Mouse (Mus musculus): ENCODE results near the gene Supt5. TPM values are rescaled to one million over a fixed set of nuclear protein-coding genes. Genes with fewer than 3 reads are reported as not detected.
A peak's percentile ranks its signal among the peaks of the same experiment; 100 is the strongest.

Gene Supt5
- polyA plus RNA-seq, 1 experiment from 2014 or later = 47.9 TPM

DNA sequence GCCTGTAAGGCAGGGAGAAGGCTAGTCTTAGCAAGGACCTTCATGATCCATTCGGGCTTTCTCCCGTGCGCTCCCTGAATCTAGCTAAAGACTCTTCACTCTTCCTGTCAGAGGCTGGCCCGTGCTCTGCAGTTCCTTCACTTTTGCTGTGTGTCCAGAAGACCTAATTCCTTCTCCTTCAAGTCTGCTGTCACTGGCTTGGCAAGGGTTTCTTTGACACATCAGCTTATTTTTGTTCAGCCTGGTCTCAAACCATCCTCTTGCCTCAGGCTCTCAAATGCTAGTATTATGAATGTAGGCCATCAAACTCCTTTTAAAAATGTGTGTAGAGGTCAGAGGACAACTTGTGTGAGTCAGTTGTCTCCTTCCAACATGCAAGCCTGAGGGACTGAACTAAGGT, 45.1 kb upstream of the Supt5 start:
- Histone ChIP-seq H3K36me3 (ENCODE audit: control insufficient read depth, insufficient read depth, low read length) (peaks cover 26% of the 10 kb centered on the region), H3K9ac (ENCODE audit: low read length) (no peak overlapping the region), H3K4me1 (ENCODE audit: control insufficient read depth in 2 of 2, insufficient read depth in 2 of 2, low read length in 2 of 2) (peaks cover 36 to 44% of the 10 kb centered on the region in 2 experiments), H3K4me2 (ENCODE audit: low read length) (no peak overlapping the region), H3K9me3 (ENCODE audit: control insufficient read depth, low read length) (no peaks in the 10 kb centered on the region), H3K27ac (replicated peaks in 1 of 2; ENCODE audit: control insufficient read depth in 1 of 2, insufficient read depth in 1 of 2, low read depth in 2 of 2, low read length in 2 of 2) (peak overlapping the region; percentile 97 to 100), H3K27me3 (ENCODE audit: control insufficient read depth, insufficient read depth, low read length) (no peaks in the 10 kb centered on the region), H3K4me3 (ENCODE audit: control insufficient read depth in 1 of 2, insufficient read depth in 1 of 2, low read depth in 1 of 2, low read length in 2 of 2) (no peak overlapping the region)
- ATAC-seq (ENCODE audit: insufficient number of reproducible peaks, insufficient read depth, low FRiP score, low read depth) = no peak
- WGBS = 59% methylated on average over 4 of the region's 4 CpGs

GRCm38 (mm10) chr7:28382981-28383396, 44.4 kb upstream of the Supt5 start:
- Histone ChIP-seq H3K27me3 (ENCODE audit: control insufficient read depth, insufficient read depth, low read length) (no peaks in the 10 kb centered on the region), H3K4me3 (ENCODE audit: control insufficient read depth in 1 of 2, insufficient read depth in 1 of 2, low read depth in 1 of 2, low read length in 2 of 2) (peak overlapping the region in 1 of 2 experiments; percentile 41; a peak in 2 of 4 replicates), H3K4me2 (ENCODE audit: low read length) (peak overlapping the region; percentile 76), H3K36me3 (ENCODE audit: control insufficient read depth, insufficient read depth, low read length) (peaks cover 20% of the 10 kb centered on the region), H3K9me3 (ENCODE audit: control insufficient read depth, low read length) (no peaks in the 10 kb centered on the region), H3K4me1 (ENCODE audit: control insufficient read depth in 2 of 2, insufficient read depth in 2 of 2, low read length in 2 of 2) (peaks cover 37 to 48% of the 10 kb centered on the region in 2 experiments), H3K27ac (replicated peaks in 1 of 2; ENCODE audit: control insufficient read depth in 1 of 2, insufficient read depth in 1 of 2, low read depth in 2 of 2, low read length in 2 of 2) (peak overlapping the region; percentile 97 to 100), H3K9ac (ENCODE audit: low read length) (peak overlapping the region; percentile 82)
- WGBS = 9% methylated on average over 11 of the region's 11 CpGs
- peak; percentile 9; the same call in 1 of the 2 replicates for ATAC-seq (ENCODE audit: insufficient number of reproducible peaks, insufficient read depth, low FRiP score, low read depth)

DNA sequence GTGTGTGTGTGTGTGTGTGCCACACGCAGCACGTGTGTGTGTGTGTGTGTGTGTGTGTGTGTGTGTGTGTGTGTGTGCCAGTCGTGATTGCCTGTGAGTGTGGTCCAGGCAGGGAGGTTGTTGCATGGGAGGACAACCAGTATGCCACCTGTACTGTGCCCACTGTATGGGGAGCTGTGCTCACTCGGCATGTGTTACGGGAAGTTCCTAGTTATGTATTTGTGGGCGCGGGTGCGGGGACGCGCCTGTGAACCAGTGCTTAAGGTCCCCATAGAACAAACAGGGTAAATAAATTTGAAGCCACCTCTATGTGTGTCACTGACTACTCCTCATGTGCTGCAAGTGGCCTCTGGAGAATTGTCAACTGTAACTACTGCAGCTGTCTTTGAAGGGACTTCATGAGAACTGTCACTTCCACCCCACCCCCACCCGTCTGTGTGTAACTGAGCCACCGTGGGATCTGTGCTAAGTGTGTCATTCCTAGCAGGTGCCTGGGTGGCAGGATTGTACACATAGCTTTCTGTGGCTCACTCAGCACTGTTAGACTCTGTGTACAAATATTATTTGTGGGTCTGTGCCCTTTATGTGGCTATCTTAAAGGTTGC, 43.9 kb upstream of the Supt5 start:
- peak overlapping the region; percentile 82 for H3K9ac ChIP-seq (ENCODE audit: low read length)
- no peak for ATAC-seq (ENCODE audit: insufficient number of reproducible peaks, insufficient read depth, low FRiP score, low read depth)

GRCm38 (mm10) chr7:28381938-28382337, 43.4 kb upstream of the Supt5 start:
- Histone ChIP-seq H3K4me2 (ENCODE audit: low read length) (peak overlapping the region; percentile 76), H3K4me3 (ENCODE audit: control insufficient read depth in 1 of 2, insufficient read depth in 1 of 2, low read depth in 1 of 2, low read length in 2 of 2) (peak overlapping the region; percentile 40 to 41), H3K27ac (replicated peaks in 1 of 2; ENCODE audit: control insufficient read depth in 1 of 2, insufficient read depth in 1 of 2, low read depth in 2 of 2, low read length in 2 of 2) (peak overlapping the region; percentile 97 to 100), H3K9ac (ENCODE audit: low read length) (peak overlapping the region; percentile 82), H3K9me3 (ENCODE audit: control insufficient read depth, low read length) (no peaks in the 10 kb centered on the region), H3K4me1 (ENCODE audit: control insufficient read depth in 2 of 2, insufficient read depth in 2 of 2, low read length in 2 of 2) (peaks cover 47 to 59% of the 10 kb centered on the region in 2 experiments), H3K27me3 (ENCODE audit: control insufficient read depth, insufficient read depth, low read length) (no peaks in the 10 kb centered on the region), H3K36me3 (ENCODE audit: control insufficient read depth, insufficient read depth, low read length) (peaks cover 21% of the 10 kb centered on the region)
- WGBS = under 1% methylated on average over 20 of the region's 20 CpGs
- peak; percentile 77 for ATAC-seq (ENCODE audit: insufficient number of reproducible peaks, insufficient read depth, low FRiP score, low read depth)

More for the DNA sequence above, 43.9 kb upstream of the Supt5 start:
- peak overlapping the region; percentile 76 for H3K4me2 ChIP-seq (ENCODE audit: low read length)
- no peaks in the 10 kb centered on the region for H3K27me3 ChIP-seq (ENCODE audit: control insufficient read depth, insufficient read depth, low read length)
- peaks cover 42 to 54% of the 10 kb centered on the region in 2 experiments for H3K4me1 ChIP-seq (ENCODE audit: control insufficient read depth in 2 of 2, insufficient read depth in 2 of 2, low read length in 2 of 2)
- H3K4me3 ChIP-seq (ENCODE audit: control insufficient read depth in 1 of 2, insufficient read depth in 1 of 2, low read depth in 1 of 2, low read length in 2 of 2) = peak overlapping the region; percentile 40 to 41
- H3K9me3 ChIP-seq (ENCODE audit: control insufficient read depth, low read length) = no peaks in the 10 kb centered on the region
- H3K36me3 ChIP-seq (ENCODE audit: control insufficient read depth, insufficient read depth, low read length) = peaks cover 20% of the 10 kb centered on the region
- WGBS = 42% methylated on average over 10 of the region's 12 CpGs
- peak overlapping the region; percentile 97 to 100 for H3K27ac ChIP-seq (replicated peaks in 1 of 2; ENCODE audit: control insufficient read depth in 1 of 2, insufficient read depth in 1 of 2, low read depth in 2 of 2, low read length in 2 of 2)

- no peaks in the 10 kb centered on the region for H3K27me3 ChIP-seq (ENCODE audit: control insufficient read depth, insufficient read depth, low read length)
- peak; percentile 17; the same call in 1 of the 2 replicates for ATAC-seq (ENCODE audit: insufficient number of reproducible peaks, insufficient read depth, low FRiP score, low read depth)
- peak overlapping the region; percentile 76 for H3K4me2 ChIP-seq (ENCODE audit: low read length)
- peak overlapping the region; percentile 82 for H3K9ac ChIP-seq (ENCODE audit: low read length)
- no peaks in the 10 kb centered on the region for H3K9me3 ChIP-seq (ENCODE audit: control insufficient read depth, low read length)
- peak overlapping the region; percentile 32 to 41 for H3K4me3 ChIP-seq (ENCODE audit: control insufficient read depth in 1 of 2, insufficient read depth in 1 of 2, low read depth in 1 of 2, low read length in 2 of 2)
- H3K36me3 ChIP-seq (ENCODE audit: control insufficient read depth, insufficient read depth, low read length) = peaks cover 19% of the 10 kb centered on the region
- H3K27ac ChIP-seq (replicated peaks in 1 of 2; ENCODE audit: control insufficient read depth in 1 of 2, insufficient read depth in 1 of 2, low read depth in 2 of 2, low read length in 2 of 2) = peak overlapping the region; percentile 97 to 100
- 3% methylated on average over 30 of the region's 30 CpGs for WGBS
- peaks cover 51 to 61% of the 10 kb centered on the region in 2 experiments for H3K4me1 ChIP-seq (ENCODE audit: control insufficient read depth in 2 of 2, insufficient read depth in 2 of 2, low read length in 2 of 2)
Observed at GRCm38 (mm10) chr7:28381017-28381790, 42.7 kb upstream of the Supt5 start.

DNA sequence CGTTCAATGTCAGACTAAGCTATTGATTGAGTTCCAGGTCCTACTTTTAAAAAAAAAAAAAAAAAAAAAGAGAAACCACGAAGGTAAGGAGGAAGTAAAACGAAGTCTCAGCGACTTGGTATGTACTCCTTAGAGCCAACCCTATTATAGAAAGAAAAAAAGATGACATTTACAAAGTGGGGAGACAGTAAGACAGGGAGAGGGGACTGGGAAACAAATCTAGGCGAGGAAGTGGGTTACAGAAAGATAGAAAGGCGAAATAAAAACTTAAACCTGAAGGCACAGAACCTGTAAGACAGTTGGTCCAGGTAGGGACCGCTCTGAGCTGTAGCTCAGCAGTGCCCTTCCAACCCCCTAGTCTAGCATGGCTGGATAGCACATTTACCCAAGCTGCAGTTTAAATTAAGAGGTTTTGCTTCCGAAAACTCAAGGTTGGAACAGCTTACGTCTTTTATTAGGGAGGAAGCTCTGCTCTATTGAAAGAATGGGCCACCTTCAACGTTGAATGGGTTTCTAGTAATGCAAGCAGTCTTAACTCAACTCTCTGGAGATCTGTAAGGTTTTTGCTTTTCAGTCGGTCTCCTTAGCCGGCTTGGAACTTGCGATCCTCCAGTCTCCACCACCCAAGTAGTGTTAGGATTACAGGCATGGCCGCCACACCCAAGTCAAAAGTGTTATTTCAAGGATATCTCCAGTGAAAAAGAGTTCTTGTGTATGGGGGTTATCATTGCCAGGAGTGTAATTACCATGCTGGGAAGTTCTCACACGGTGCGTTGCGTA, 41.9 kb upstream of the Supt5 start, which contains the start of gene Zfp36:
Gene Zfp36 (minus strand): TSS at position 17 of the 780 bp plus-strand sequence.
- 43% methylated on average over 17 of the region's 17 CpGs for WGBS
- peaks cover 54 to 65% of the 10 kb centered on the region in 2 experiments for H3K4me1 ChIP-seq (ENCODE audit: control insufficient read depth in 2 of 2, insufficient read depth in 2 of 2, low read length in 2 of 2)
- H3K4me2 ChIP-seq (ENCODE audit: low read length) = peak within 1 kb of the TSS; percentile 92
- H3K4me3 ChIP-seq (ENCODE audit: control insufficient read depth in 1 of 2, insufficient read depth in 1 of 2, low read depth in 1 of 2, low read length in 2 of 2) = peak within 1 kb of the TSS; percentile 79 to 83
- no peak for ATAC-seq (ENCODE audit: insufficient number of reproducible peaks, insufficient read depth, low FRiP score, low read depth)
- H3K9me3 ChIP-seq (ENCODE audit: control insufficient read depth, low read length) = no peaks in the 10 kb centered on the region
- peak within 1 kb of the TSS; percentile 95 for H3K9ac ChIP-seq (ENCODE audit: low read length)
- no peaks in the 10 kb centered on the region for H3K27me3 ChIP-seq (ENCODE audit: control insufficient read depth, insufficient read depth, low read length)
- H3K36me3 ChIP-seq (ENCODE audit: control insufficient read depth, insufficient read depth, low read length) = peaks cover 15% of the 10 kb centered on the region
- peak within 1 kb of the TSS; percentile 97 to 100 for H3K27ac ChIP-seq (replicated peaks in 1 of 2; ENCODE audit: control insufficient read depth in 1 of 2, insufficient read depth in 1 of 2, low read depth in 2 of 2, low read length in 2 of 2)

Data from heart, embryonic 14.5 days (tissue).